Mouse (Mus musculus): ENCODE data around the gene Tbc1d14.

GRCm38 (mm10) chr5:36625612-36626011 is 32.5 kb upstream of the Tbc1d14 start:
- TF ChIP-seq MAFK (IDR thresholded peaks at IDR 0.05; ENCODE audit: insufficient read depth, low read depth, low read length) (no peak), ZC3H11A (IDR thresholded peaks at IDR 0.05; ENCODE audit: borderline replicate concordance, low read depth, low read length) (no peak)
